Mouse (Mus musculus) adrenal gland, postnatal 10 days (tissue): ENCODE results near the gene Nav2. TPM values are rescaled to one million over a fixed set of nuclear protein-coding genes. Genes with fewer than 3 reads are reported as not detected.

ENCODE experiments used
- DNase-seq: peaks from one replicate; pipeline ENCODE4 v3.0.0; 2021; ENCODE audit warnings: mixed read lengths
- long read RNA-seq, 2 experiments: library from polyadenylated mRNA; stranded (forward); transcript quantifications; one replicate each; pipeline ENCODE4 v2.0.0; 2021
- total RNA-seq, 2 experiments: library from RNA; stranded (reverse); gene quantifications; 2 replicates each; pipeline ENCODE4 v1.2.3; 2021

The Nav2 gene
- 10 to 100 TPM; 12.2 to 25.6 TPM for total RNA-seq
- long read RNA-seq, experiment 1, partial matches to known transcripts: 0 of 1 reads
- long read RNA-seq, experiment 1, other reads (novel, unspliced or antisense): 1 of 1 reads
- long read RNA-seq, experiment 2, partial matches to known transcripts: 0 of 3 reads
- long read RNA-seq, experiment 2, other reads (novel, unspliced or antisense): 3 of 3 reads

GRCm38 (mm10) chr7:48908521-48909341 is at the start of gene Nav2:
TSS of gene Nav2 (plus strand) at chr7:48908716.
- DNase-seq: no peak

GRCm38 (mm10) chr7:48859362-48859761 is 49.2 kb upstream of the Nav2 start:
- no peak for DNase-seq

DNA sequence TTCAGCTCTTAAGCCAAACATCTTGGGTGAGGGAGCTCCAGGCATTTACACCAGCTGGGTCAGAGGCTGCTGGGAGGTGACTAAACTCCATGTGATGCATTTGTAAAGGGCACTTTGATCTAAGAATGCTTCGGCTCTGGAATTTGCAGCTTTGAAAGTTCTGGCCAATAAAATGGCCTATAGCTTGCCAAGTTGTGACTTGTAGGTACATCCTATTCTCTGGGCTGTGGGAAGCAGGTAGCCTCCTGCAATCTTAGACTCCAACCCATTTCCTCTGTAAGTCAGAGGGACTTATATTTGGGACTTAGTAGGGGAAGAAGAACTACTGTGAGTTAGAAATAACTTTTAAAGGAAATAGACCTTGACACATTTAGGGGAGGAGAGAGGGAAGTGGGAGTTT is 47.6 kb upstream of the Nav2 start:
- DNase-seq: no peak

GRCm38 (mm10) chr7:48861796-48862195 is 46.7 kb upstream of the Nav2 start:
- DNase-seq: no peak

DNA sequence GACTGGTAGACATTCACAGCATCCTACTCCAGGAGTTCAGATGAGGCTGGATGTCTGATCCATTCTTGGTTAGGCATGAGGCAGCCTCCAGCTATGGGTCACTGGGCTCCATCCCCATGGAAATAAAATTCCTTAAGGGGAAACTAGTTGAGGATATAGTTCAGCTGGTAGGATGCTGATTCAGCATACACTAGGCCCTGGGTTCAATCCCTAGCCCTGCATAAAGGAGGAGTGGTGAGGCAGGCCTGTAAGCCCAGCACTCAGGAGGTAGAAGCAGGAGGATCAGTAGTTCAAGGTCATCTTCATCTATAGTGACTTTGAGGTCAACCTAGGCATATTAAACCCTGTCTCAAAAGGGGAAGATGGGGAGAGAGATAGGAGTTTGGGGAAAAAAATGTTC is 44.3 kb upstream of the Nav2 start:
- DNase-seq: no peak

- no peak for DNase-seq
Observed at GRCm38 (mm10) chr7:48864671-48865458, 43.7 kb upstream of the Nav2 start.

DNA sequence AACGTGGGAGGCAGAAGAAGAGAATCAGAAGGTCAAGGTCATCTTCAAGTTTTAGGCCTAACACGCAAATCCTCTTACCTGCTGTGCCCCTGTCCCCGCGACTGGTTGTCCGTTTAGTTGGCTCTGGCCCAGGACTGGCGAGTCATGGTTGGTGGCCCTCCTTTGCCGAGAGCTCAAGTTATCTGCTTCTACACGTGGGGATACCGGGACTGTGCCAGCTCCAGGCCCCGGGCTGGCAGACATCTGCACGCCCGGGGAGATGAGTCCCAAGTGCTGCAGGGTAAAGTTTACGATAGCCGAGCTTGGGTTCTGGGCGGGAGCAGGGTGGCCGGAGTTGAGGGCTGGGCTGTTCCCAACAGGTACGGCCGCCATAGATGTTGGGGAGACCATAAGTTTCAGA is 40.9 kb upstream of the Nav2 start:
- no peak for DNase-seq

- no peak for DNase-seq
Observed at GRCm38 (mm10) chr7:48870144-48870543, 38.4 kb upstream of the Nav2 start.

DNA sequence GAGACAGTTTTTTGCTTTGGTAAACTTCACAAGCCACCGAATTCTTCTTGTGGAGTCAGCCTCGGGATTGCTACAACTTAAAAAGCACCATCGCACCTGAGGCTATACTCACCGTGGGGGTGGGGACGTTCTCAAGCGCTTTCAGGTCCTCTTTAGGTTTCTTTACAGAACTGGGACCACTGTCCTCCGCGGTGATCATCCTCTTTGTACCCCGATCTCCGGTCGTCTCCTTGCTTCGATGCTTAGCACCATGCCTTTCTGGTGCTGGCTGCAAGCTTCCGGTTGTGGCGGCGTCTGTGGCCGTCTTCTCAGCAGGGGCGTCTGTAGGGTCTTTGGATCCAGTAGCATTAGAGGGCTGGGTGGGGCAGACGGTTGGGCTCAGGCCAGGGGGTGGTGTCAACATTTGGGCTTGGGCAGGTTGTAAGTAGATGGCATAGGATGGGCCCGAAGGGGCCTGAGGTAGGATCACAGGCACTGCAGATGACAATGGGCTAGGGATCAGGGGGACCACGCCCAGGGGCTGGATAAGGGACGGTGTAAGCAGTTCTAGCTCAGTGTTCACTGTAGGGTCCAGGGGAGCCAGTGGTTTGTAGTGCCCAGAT is 37.8 kb upstream of the Nav2 start:
- DNase-seq: no peak

DNA sequence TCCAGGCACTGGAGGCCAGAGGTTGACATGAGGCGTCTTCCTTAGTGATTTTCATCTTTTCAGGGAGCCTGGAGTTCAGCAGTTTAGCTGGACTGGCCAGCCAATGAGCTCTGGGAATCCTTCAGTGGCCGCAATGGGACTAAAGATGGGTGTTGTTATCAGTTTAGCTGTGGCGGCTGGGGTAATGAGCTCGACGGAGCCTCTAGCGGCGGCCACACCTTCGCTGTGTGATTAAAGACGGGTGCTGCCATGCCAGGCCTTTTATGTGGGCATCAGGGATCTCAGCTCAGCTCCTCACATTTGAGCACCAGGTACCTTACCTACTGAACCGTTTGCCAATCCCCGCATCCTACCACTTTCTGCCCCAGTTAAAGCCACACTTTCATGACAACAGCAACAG is 37.2 kb upstream of the Nav2 start:
- DNase-seq: no peak

DNA sequence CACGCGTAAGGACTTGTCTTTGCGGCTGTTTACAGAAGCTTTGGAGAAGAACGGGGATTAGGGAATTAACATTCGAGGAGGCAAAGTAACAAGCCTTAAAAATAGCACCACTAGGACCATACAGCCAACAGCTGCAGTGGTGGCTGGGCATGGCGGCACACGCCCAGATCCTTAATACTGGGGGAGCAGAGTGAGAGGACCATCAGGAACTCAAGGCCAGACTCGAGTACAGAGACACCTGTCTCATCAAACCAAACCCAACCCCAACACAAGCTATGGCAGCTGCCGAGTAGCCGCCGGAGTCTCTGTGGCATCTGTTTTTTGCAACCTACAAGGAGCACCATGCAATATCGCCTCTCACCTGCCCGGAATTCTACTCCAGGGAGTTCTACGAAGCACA is 33.4 kb upstream of the Nav2 start:
- DNase-seq: no peak

GRCm38 (mm10) chr7:48876526-48876925 is 32.0 kb upstream of the Nav2 start:
- DNase-seq: peak; percentile 55

GRCm38 (mm10) chr7:48877786-48878390 is 30.6 kb upstream of the Nav2 start:
- DNase-seq: no peak

GRCm38 (mm10) chr7:48879574-48879973 is 28.9 kb upstream of the Nav2 start:
- DNase-seq: no peak

- peak; percentile 98 for DNase-seq
Observed at GRCm38 (mm10) chr7:48880591-48881481, 27.7 kb upstream of the Nav2 start.

DNA sequence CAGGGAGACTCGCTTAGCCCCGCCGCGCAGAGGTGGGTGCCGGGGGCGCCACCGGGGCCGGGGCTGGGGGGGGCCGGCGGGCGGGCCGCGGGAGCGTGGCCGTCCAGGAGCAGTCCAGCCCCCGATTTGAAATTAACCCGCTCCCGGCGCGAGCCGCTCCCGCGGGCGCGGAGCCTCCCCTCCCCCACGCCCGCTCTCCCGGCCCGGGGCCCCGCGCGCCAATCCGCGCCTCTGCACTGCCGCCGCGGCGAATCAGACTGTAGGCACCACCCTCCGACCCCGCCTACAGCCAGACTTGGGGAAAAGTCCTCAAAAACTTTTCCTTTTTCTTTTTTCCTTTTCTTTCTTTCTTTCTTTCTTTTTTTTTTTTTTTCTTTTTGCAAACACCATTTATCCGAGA is 27.0 kb upstream of the Nav2 start, which contains the start of gene E2f8:
Gene E2f8 (minus strand): TSS at position 111 of the 400 bp plus-strand sequence.
- DNase-seq: peak; percentile 90

- no peak for DNase-seq
Observed at GRCm38 (mm10) chr7:48881971-48882609, 26.4 kb upstream of the Nav2 start.

- DNase-seq: no peak
Observed at GRCm38 (mm10) chr7:48883525-48884265, 24.8 kb upstream of the Nav2 start.

DNA sequence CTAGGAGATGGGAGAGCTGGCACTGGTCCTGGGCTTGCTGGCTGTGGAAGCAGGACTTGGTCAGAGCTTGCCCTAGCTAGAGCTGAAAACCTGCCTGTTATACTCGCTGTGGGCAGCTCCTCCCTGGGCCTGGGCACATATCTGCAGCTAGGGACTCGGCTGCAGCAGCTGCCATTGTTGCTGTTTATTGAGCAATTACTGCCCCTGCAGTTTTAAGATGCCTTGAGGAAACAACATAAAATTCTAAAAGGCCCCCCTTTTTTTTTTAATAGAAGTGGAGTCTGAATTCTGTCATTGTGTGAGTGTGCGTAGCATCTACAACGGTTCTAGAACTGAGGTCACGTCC is 24.3 kb upstream of the Nav2 start:
- no peak for DNase-seq

DNA sequence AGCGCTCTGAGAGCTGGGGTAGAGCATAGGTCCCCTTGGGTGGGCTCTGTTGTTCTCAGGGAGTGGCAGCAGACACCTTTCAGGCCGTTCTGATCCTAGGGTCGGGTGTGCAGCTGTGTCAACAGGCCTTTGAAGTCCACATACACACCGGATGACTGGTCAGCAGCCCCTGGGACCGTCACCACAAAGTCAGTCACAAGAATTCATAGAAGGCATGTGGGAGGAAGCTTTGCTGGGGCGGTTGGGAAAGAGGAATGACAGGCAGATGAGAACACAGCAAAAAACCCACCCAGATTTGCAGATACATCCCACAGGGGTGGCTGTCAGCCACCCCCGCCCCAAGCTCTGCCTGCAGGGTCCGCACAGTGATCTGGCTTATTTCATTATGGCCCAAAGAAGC is 20.5 kb upstream of the Nav2 start:
- no peak for DNase-seq
